Mouse (Mus musculus) neural tube, embryonic 15.5 days (tissue): ENCODE measurements around the gene Eif2ak4. TPM values are rescaled to one million over a fixed set of nuclear protein-coding genes. Genes with fewer than 3 reads are reported as not detected.
A peak's percentile ranks its signal among the peaks of the same experiment; 100 is the strongest.

Experiments used
- ATAC-seq: fragments of 200-750 bp; cut with Nextera tagmentation; 2 replicates; pipeline ENCODE4 v1.8.0; 2017; ENCODE audit warnings: mild to moderate bottlenecking, moderate TSS enrichment, moderate library complexity; ENCODE audit not compliant: low FRiP score
- H3K27ac ChIP-seq: fragments of 300-500 bp; sonication (generic); replicated peaks from 2 replicates; pipeline ENCODE4 v1.5.1; 2015; ENCODE audit warnings: mild to moderate bottlenecking, inconsistent platforms
- H3K27me3 ChIP-seq: fragments of 300-500 bp; sonication (generic); replicated peaks from 2 replicates; pipeline ENCODE4 v1.6.1; 2015; ENCODE audit warnings: inconsistent platforms
- H3K36me3 ChIP-seq: fragments of 300-500 bp; sonication (generic); 2 replicates; pipeline ENCODE4 v1.6.1; 2015; ENCODE audit warnings: inconsistent platforms
- H3K4me1 ChIP-seq: fragments of 300-500 bp; sonication (generic); 2 replicates; pipeline ENCODE4 v1.6.1; 2015; ENCODE audit warnings: inconsistent platforms
- H3K4me2 ChIP-seq: fragments of 300-500 bp; sonication (generic); 2 replicates; pipeline ENCODE4 v1.6.1; 2015; ENCODE audit warnings: inconsistent platforms, mild to moderate bottlenecking, moderate library complexity
- H3K4me3 ChIP-seq: fragments of 300-500 bp; sonication (generic); replicated peaks from 2 replicates; pipeline ENCODE4 v1.5.1; 2015; ENCODE audit warnings: mild to moderate bottlenecking, inconsistent platforms
- H3K9ac ChIP-seq: fragments of 300-500 bp; sonication (generic); replicated peaks from 2 replicates; pipeline ENCODE4 v1.6.1; 2015; ENCODE audit warnings: mild to moderate bottlenecking, inconsistent platforms
- H3K9me3 ChIP-seq: fragments of 300-500 bp; sonication (generic); replicated peaks from 2 replicates; pipeline ENCODE4 v1.6.1; 2016; ENCODE audit warnings: inconsistent platforms
- WGBS: fragments of 180-500 bp; shearing (Covaris S2); methylation state at CpG from one replicate; pipeline ENCODE4 v1.1.7; 2015; ENCODE audit warnings: mixed read lengths; 5-methylcytosine and 5-hydroxymethylcytosine counted together
- polyA plus RNA-seq: library from polyadenylated mRNA; unstranded; fragments of >200 nt; fragmentation: Nextera tagmentation; extraction: Ambion mirVana; gene quantifications from 2 replicates; pipeline ENCODE4 v1.2.1, GENCODE M21; 2015

The Eif2ak4 gene
- polyA plus RNA-seq, 1 experiment from 2014 or later = 7.8 TPM

GRCm38 (mm10) chr2:118520042-118520933 is 131.9 kb downstream of the Eif2ak4 start:
- Histone ChIP-seq H3K9me3 (no peaks in the 10 kb centered on the region), H3K4me2 (no peak overlapping the region), H3K9ac (no peak overlapping the region), H3K36me3 (no peaks in the 10 kb centered on the region), H3K4me3 (no peak overlapping the region), H3K27ac (peak overlapping the region; percentile 62), H3K27me3 (no peaks in the 10 kb centered on the region), H3K4me1 (peaks cover 10% of the 10 kb centered on the region)
- 44% methylated on average over 9 of the region's 9 CpGs for WGBS
- ATAC-seq = peak; percentile 86

- WGBS = 33% methylated on average over 2 of the region's 2 CpGs
- H3K4me1 ChIP-seq = peaks cover 10% of the 10 kb centered on the region
- H3K27me3 ChIP-seq = no peaks in the 10 kb centered on the region
- H3K4me2 ChIP-seq = no peak overlapping the region
- no peak overlapping the region for H3K27ac ChIP-seq
- H3K36me3 ChIP-seq = no peaks in the 10 kb centered on the region
- no peak overlapping the region for H3K4me3 ChIP-seq
- H3K9ac ChIP-seq = no peak overlapping the region
- no peak for ATAC-seq
- no peaks in the 10 kb centered on the region for H3K9me3 ChIP-seq
Observed at GRCm38 (mm10) chr2:118522265-118522664, 133.8 kb downstream of the Eif2ak4 start.

- Histone ChIP-seq H3K4me2 (no peak overlapping the region), H3K4me1 (peaks cover 10% of the 10 kb centered on the region), H3K27me3 (no peaks in the 10 kb centered on the region), H3K4me3 (no peak overlapping the region), H3K27ac (no peak overlapping the region), H3K9ac (no peak overlapping the region), H3K36me3 (no peaks in the 10 kb centered on the region), H3K9me3 (no peaks in the 10 kb centered on the region)
- 71% methylated on average over 5 of the region's 5 CpGs for WGBS
- ATAC-seq = no peak
Observed at GRCm38 (mm10) chr2:118523163-118523730, 134.8 kb downstream of the Eif2ak4 start.

- H3K4me2 ChIP-seq = no peak overlapping the region
- no peak overlapping the region for H3K27ac ChIP-seq
- H3K9me3 ChIP-seq = no peaks in the 10 kb centered on the region
- no peaks in the 10 kb centered on the region for H3K27me3 ChIP-seq
- WGBS = 86% methylated on average over 3 of the region's 3 CpGs
- no peak overlapping the region for H3K4me3 ChIP-seq
- H3K4me1 ChIP-seq = peaks cover 19% of the 10 kb centered on the region
- H3K36me3 ChIP-seq = no peaks in the 10 kb centered on the region
- no peak for ATAC-seq
- no peak overlapping the region for H3K9ac ChIP-seq
Observed at GRCm38 (mm10) chr2:118524811-118525210, 136.4 kb downstream of the Eif2ak4 start.

Other genes with a start within 250 kb of the Eif2ak4 start
- 2.1 and 2.3 TPM in 2 replicates for gene Fsip1, start 131.7 kb upstream of the Eif2ak4 start, polyA plus RNA-seq
- 7.6 and 9.1 TPM in 2 replicates for gene Gpr176, start 15.2 kb upstream of the Eif2ak4 start, polyA plus RNA-seq
- gene Srp14, start 91.1 kb downstream of the Eif2ak4 start, polyA plus RNA-seq = 317 and 351 TPM in 2 replicates
- gene Bmf, start 161.1 kb downstream of the Eif2ak4 start, polyA plus RNA-seq = 2.0 and 3.6 TPM in 2 replicates
- gene Bub1b, start 209.6 kb downstream of the Eif2ak4 start, polyA plus RNA-seq = 7.0 and 26.4 TPM in 2 replicates